Mouse (Mus musculus): ENCODE results near the gene Mmd. TPM values are rescaled to one million over a fixed set of nuclear protein-coding genes. Genes with fewer than 3 reads are reported as not detected.

Mmd gene
- polyA plus RNA-seq, 1 experiment, result 3.4 TPM

GRCm38 (mm10) chr11:90240652-90241330, 8.5 kb upstream of the Mmd start:
- TF ChIP-seq GATA1 (IDR thresholded peaks at IDR 0.05; ENCODE audit: low read length), result no peak

GRCm38 (mm10) chr11:90241874-90242273, 7.4 kb upstream of the Mmd start:
- no peak for TF ChIP-seq GATA1 (IDR thresholded peaks at IDR 0.05; ENCODE audit: low read length)

GRCm38 (mm10) chr11:90243300-90243699, 6.0 kb upstream of the Mmd start:
- TF ChIP-seq GATA1 (IDR thresholded peaks at IDR 0.05; ENCODE audit: low read length), result no peak

- TF ChIP-seq GATA1 (IDR thresholded peaks at IDR 0.05; ENCODE audit: low read length), result no peak
Observed at GRCm38 (mm10) chr11:90245630-90246029, 3.6 kb upstream of the Mmd start.

- TF ChIP-seq GATA1 (IDR thresholded peaks at IDR 0.05; ENCODE audit: low read length), result no peak
Observed at GRCm38 (mm10) chr11:90246676-90247075, 2.6 kb upstream of the Mmd start.

- no peak for TF ChIP-seq GATA1 (IDR thresholded peaks at IDR 0.05; ENCODE audit: low read length)
Observed at GRCm38 (mm10) chr11:90247793-90248192, 1.5 kb upstream of the Mmd start.

- no peak for TF ChIP-seq GATA1 (IDR thresholded peaks at IDR 0.05; ENCODE audit: low read length)
Observed at GRCm38 (mm10) chr11:90249701-90250141, 465 bp downstream of the Mmd start.

- TF ChIP-seq GATA1 (IDR thresholded peaks at IDR 0.05; ENCODE audit: low read length), result no peak
Observed at GRCm38 (mm10) chr11:90250189-90250588, 933 bp downstream of the Mmd start.

- TF ChIP-seq GATA1 (IDR thresholded peaks at IDR 0.05; ENCODE audit: low read length), result no peak
Observed at GRCm38 (mm10) chr11:90250730-90251129, 1.5 kb downstream of the Mmd start.

- TF ChIP-seq GATA1 (IDR thresholded peaks at IDR 0.05; ENCODE audit: low read length), result no peak
Observed at GRCm38 (mm10) chr11:90251923-90252322, 2.7 kb downstream of the Mmd start.

- TF ChIP-seq GATA1 (IDR thresholded peaks at IDR 0.05; ENCODE audit: low read length), result no peak
Observed at GRCm38 (mm10) chr11:90252366-90252765, 3.1 kb downstream of the Mmd start.

- no peak for TF ChIP-seq GATA1 (IDR thresholded peaks at IDR 0.05; ENCODE audit: low read length)
Observed at GRCm38 (mm10) chr11:90254536-90254935, 5.3 kb downstream of the Mmd start.

- no peak for TF ChIP-seq GATA1 (IDR thresholded peaks at IDR 0.05; ENCODE audit: low read length)
Observed at GRCm38 (mm10) chr11:90255687-90256086, 6.4 kb downstream of the Mmd start.

- TF ChIP-seq GATA1 (IDR thresholded peaks at IDR 0.05; ENCODE audit: low read length), result no peak
Observed at GRCm38 (mm10) chr11:90256833-90257525, 7.7 kb downstream of the Mmd start.

GRCm38 (mm10) chr11:90258321-90258927, 9.2 kb downstream of the Mmd start:
- no peak for TF ChIP-seq GATA1 (IDR thresholded peaks at IDR 0.05; ENCODE audit: low read length)

- no peak for TF ChIP-seq GATA1 (IDR thresholded peaks at IDR 0.05; ENCODE audit: low read length)
Observed at GRCm38 (mm10) chr11:90259071-90259470, 9.8 kb downstream of the Mmd start.

- TF ChIP-seq GATA1 (IDR thresholded peaks at IDR 0.05; ENCODE audit: low read length), result no peak
Observed at GRCm38 (mm10) chr11:90259826-90260225, 10.6 kb downstream of the Mmd start.

Measured in G1E-ER4 (cell line).